Mouse (Mus musculus) erythroblast, embryonic 14.5 days (primary cell): ENCODE data around the gene Dnm2. TPM values are rescaled to one million over a fixed set of nuclear protein-coding genes. Genes with fewer than 3 reads are reported as not detected.
"Not testable (repeated sequence)": the region's sequence is repeated elsewhere in the genome, so short reads cannot be mapped to it uniquely, and the experiment has no call there.

ENCODE experiments used
- H3K27me3 ChIP-seq: 2 replicates; pipeline ENCODE4 v1.6.1; 2012; ENCODE audit warnings: inconsistent platforms; ENCODE audit not compliant: control insufficient read depth
- H3K36me3 ChIP-seq: 2 replicates; pipeline ENCODE4 v1.6.1; 2012; ENCODE audit warnings: mild to moderate bottlenecking, inconsistent platforms; ENCODE audit not compliant: control insufficient read depth
- H3K4me1 ChIP-seq: 2 replicates; pipeline ENCODE4 v1.6.1; 2012; ENCODE audit warnings: inconsistent platforms; ENCODE audit not compliant: control insufficient read depth
- H3K4me3 ChIP-seq: replicated peaks from 2 replicates; pipeline ENCODE3; 2012; ENCODE audit warnings: moderate library complexity, mild to moderate bottlenecking, inconsistent platforms
- H3K9me3 ChIP-seq: 2 replicates; pipeline ENCODE4 v1.6.1; 2012; ENCODE audit warnings: low read length, inconsistent platforms, mixed read lengths; ENCODE audit not compliant: control insufficient read depth
- GATA1 ChIP-seq: IDR thresholded peaks from 2 replicates; pipeline ENCODE4 v1.6.1; 2012; ENCODE audit warnings: low read length, inconsistent platforms, mixed read lengths
- TAL1 ChIP-seq: IDR thresholded peaks from 3 replicates; pipeline ENCODE4 v1.6.1; 2012; ENCODE audit warnings: low read length, inconsistent platforms, mixed read lengths
- polyA plus RNA-seq: library from polyadenylated mRNA; stranded (reverse); fragments of >175 nt; gene quantifications from 2 replicates; pipeline ENCODE4 v1.2.3, GENCODE M21; 2012

The Dnm2 gene
- polyA plus RNA-seq, 1 experiment: 112 TPM

- TF ChIP-seq GATA1 (no peak), TAL1 (no peak)
- Histone ChIP-seq H3K36me3 (peaks cover 74% of the 10 kb centered on the region), H3K9me3 (no peaks in the 10 kb centered on the region), H3K4me1 (peaks cover 36% of the 10 kb centered on the region), H3K4me3 (no peak overlapping the region), H3K27me3 (no peaks in the 10 kb centered on the region)
These were observed 34.1 kb downstream of the Dnm2 start for GRCm38 (mm10) chr9:21458821-21459220.

- Histone ChIP-seq H3K9me3 (no peaks in the 10 kb centered on the region), H3K36me3 (peaks cover 89% of the 10 kb centered on the region), H3K27me3 (no peaks in the 10 kb centered on the region), H3K4me3 (no peak overlapping the region), H3K4me1 (peaks cover 31% of the 10 kb centered on the region)
- no peak for TF ChIP-seq GATA1
These were observed 35.8 kb downstream of the Dnm2 start for GRCm38 (mm10) chr9:21460400-21460940.

GRCm38 (mm10) chr9:21463138-21463590 is 38.5 kb downstream of the Dnm2 start:
- H3K4me1 ChIP-seq: peaks cover 20% of the 10 kb centered on the region
- H3K4me3 ChIP-seq: no peak overlapping the region
- H3K27me3 ChIP-seq: no peaks in the 10 kb centered on the region
- no peak for TF ChIP-seq TAL1
- TF ChIP-seq GATA1: no peak
- H3K36me3 ChIP-seq: peaks cover 96% of the 10 kb centered on the region
- H3K9me3 ChIP-seq: no peaks in the 10 kb centered on the region

- H3K9me3 ChIP-seq: no peaks in the 10 kb centered on the region
- H3K36me3 ChIP-seq: peaks cover 96% of the 10 kb centered on the region
- TF ChIP-seq GATA1 (no peak), TAL1 (no peak)
- H3K4me1 ChIP-seq: peaks cover 20% of the 10 kb centered on the region
- H3K4me3 ChIP-seq: no peak overlapping the region
- H3K27me3 ChIP-seq: no peaks in the 10 kb centered on the region
These were observed 39.3 kb downstream of the Dnm2 start for GRCm38 (mm10) chr9:21463766-21464564.

- Histone ChIP-seq H3K4me1 (peaks cover 20% of the 10 kb centered on the region), H3K36me3 (peaks cover 96% of the 10 kb centered on the region)
- not testable (repeated sequence) for H3K27me3 ChIP-seq, H3K4me3 ChIP-seq, H3K9me3 ChIP-seq
These were observed 39.8 kb downstream of the Dnm2 start for GRCm38 (mm10) chr9:21464565-21464928.

DNA sequence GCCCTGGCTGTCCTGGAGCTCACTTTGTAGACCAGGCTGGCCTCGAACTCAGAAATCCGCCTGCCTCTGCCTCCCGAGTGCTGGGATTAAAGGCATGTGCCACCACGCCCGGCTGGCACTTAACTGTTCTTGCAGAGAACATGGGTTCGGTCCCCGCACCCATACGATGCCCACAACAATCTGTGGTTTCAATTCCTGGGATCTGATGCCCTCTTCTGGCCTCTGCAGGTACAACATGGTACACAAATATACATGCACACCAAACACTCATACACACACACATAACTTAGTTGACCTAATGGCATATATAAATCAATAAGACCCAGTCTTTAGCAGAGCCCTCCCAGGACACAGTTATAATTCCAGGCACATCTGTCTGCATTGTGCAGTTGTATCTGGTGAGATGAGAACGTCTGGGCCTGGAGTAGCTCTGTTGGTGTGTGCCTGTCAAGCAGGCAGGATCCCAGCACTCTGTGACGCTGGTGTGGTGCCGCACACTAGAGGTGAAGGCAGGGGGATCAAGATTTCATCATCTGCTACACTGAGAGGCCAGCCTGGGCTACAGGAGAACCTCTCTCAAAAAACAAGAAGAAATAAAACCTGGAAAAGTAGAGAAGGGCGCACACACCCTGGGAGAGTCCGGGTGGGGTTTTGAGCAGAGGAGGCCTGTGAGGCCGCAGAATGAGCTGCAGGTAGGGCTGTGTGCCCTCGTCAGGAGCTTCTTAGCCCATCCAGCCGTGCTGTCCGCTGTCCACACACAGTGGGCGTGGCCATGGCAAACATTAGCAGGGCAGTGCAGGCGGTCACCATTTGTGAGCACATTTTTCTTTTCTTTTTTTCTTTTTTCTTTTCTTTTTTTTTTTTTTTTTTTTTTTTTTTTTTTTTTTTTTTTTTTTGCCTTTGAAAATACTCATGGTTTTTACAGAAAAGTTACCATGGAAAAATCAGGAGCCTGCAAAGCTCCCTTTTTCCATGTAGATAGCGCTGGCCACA is 44.6 kb downstream of the Dnm2 start:
- TF ChIP-seq GATA1 (no peak), TAL1 (no peak)
- no peaks in the 10 kb centered on the region for H3K9me3 ChIP-seq
- peaks cover 3% of the 10 kb centered on the region for H3K4me1 ChIP-seq
- H3K36me3 ChIP-seq: peaks cover 95% of the 10 kb centered on the region
- no peaks in the 10 kb centered on the region for H3K27me3 ChIP-seq
- H3K4me3 ChIP-seq: no peak overlapping the region

- TF ChIP-seq GATA1 (no peak), TAL1 (no peak)
- peaks cover 99% of the 10 kb centered on the region for H3K36me3 ChIP-seq
- H3K4me3 ChIP-seq: no peak overlapping the region
- peaks cover 9% of the 10 kb centered on the region for H3K4me1 ChIP-seq
- H3K9me3 ChIP-seq: peaks cover 8% of the 10 kb centered on the region
- no peaks in the 10 kb centered on the region for H3K27me3 ChIP-seq
These were observed 48.2 kb downstream of the Dnm2 start for GRCm38 (mm10) chr9:21472913-21473312.

GRCm38 (mm10) chr9:21477707-21478106 is 53.0 kb downstream of the Dnm2 start:
- H3K27me3 ChIP-seq: no peaks in the 10 kb centered on the region
- peaks cover 9% of the 10 kb centered on the region for H3K4me1 ChIP-seq
- TF ChIP-seq GATA1 (no peak), TAL1 (no peak)
- H3K4me3 ChIP-seq: no peak overlapping the region
- peaks cover 10% of the 10 kb centered on the region for H3K9me3 ChIP-seq
- peaks cover 99% of the 10 kb centered on the region for H3K36me3 ChIP-seq

- Histone ChIP-seq H3K4me1 (no peaks in the 10 kb centered on the region; the same call in 1 of the 2 replicates), H3K36me3 (peaks cover 95% of the 10 kb centered on the region)
- TF ChIP-seq GATA1: no peak
- TF ChIP-seq TAL1: no peak
These were observed 59.4 kb downstream of the Dnm2 start for GRCm38 (mm10) chr9:21484065-21484464.

DNA sequence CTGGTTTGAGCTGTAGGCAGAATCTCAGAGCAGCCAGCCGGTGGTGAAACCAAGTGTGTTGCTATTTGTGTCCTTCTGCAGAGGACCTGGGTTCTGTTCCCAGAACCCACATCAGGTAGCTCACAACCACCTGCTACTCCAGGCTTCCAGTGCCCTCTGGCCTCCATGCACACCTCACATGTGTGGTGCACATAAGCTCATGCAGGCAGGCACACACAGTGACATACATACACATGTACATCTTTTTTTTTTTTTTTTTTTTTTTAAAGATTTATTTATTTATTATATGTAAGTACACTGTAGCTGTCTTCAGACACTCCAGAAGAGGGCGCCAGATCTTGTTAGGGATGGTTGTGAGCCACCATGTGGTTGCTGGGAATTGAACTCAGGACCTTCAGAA is 63.5 kb downstream of the Dnm2 start:
- peaks cover 94% of the 10 kb centered on the region for H3K36me3 ChIP-seq
- H3K4me3 ChIP-seq, H3K4me1 ChIP-seq, H3K9me3 ChIP-seq, H3K27me3 ChIP-seq: not testable (repeated sequence)

More at GRCm38 (mm10) chr9:21484065-21484464, 59.4 kb downstream of the Dnm2 start:
- Histone ChIP-seq H3K27me3 (no peaks in the 10 kb centered on the region), H3K9me3 (no peaks in the 10 kb centered on the region), H3K4me3 (no peak overlapping the region)
